Mouse (Mus musculus) heart, postnatal 25 days (tissue): Measurements from ENCODE around the gene Mtcl1. TPM values are rescaled to one million over a fixed set of nuclear protein-coding genes. Genes with fewer than 3 reads are reported as not detected.

ENCODE experiments used
- DNase-seq: peaks from one replicate; pipeline ENCODE4 v3.0.0; 2022; ENCODE audit warnings: low spot score
- intact Hi-C: fragments of 180-260 bp; cut with DNase I; formaldehyde crosslinking; loops from one replicate; pipeline ENCODE4 v1.15.1; 2025
- total RNA-seq, 2 experiments: library from RNA; stranded (reverse); gene quantifications; 2 replicates each; pipeline ENCODE4 v1.2.3; 2021

The Mtcl1 gene
- total RNA-seq: 1 to 10 TPM; 4.2 to 6.0 TPM

GRCm38 (mm10) chr17:66449460-66450341 is at the start of gene Mtcl1:
Gene Mtcl1 (minus strand): TSS chr17:66449750.
- intact Hi-C loops: loop anchor here (2.0 to 5.0 kb wide), 2 partner anchors 41 to 97 kb away; no protein-coding TSS in a partner anchor
- DNase-seq: peak; percentile 59

GRCm38 (mm10) chr17:66498598-66498997 is 49.0 kb upstream of the Mtcl1 start:
- intact Hi-C loops: no loop called here
- no peak for DNase-seq

GRCm38 (mm10) chr17:66496589-66496988 is 47.0 kb upstream of the Mtcl1 start:
- DNase-seq: no peak
- intact Hi-C loops: no loop called here

DNA sequence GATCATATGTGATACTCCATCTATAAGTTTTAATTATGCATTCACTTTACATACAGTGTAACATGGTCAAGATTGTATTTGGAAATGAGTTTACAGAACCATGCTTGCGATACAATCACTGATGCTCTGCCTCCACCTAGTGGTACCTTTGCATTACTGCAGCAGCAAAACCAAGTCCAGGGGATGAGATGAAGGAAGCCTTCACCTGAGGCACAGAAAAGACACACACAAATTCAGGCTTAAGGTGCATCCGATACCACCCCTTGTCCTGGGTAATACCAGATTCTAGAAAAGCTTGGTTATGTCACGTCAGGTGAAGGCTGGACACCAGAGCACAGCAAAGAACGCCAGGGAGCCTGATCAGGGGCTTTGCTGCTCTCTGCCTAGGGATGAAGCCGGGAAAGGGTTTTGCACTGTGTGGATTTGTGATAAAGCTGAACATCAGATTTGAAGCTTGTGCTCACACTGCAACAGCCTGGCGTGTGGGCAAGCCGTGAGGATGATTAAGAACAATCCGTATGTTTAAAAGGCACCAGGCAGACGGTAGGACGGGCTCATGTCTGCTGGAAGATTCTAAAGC is 40.6 kb upstream of the Mtcl1 start:
- no peak for DNase-seq
- intact Hi-C loops: loop anchor here (1.0 to 2.0 kb wide), 2 partner anchors 39 to 255 kb away; no protein-coding TSS in a partner anchor

DNA sequence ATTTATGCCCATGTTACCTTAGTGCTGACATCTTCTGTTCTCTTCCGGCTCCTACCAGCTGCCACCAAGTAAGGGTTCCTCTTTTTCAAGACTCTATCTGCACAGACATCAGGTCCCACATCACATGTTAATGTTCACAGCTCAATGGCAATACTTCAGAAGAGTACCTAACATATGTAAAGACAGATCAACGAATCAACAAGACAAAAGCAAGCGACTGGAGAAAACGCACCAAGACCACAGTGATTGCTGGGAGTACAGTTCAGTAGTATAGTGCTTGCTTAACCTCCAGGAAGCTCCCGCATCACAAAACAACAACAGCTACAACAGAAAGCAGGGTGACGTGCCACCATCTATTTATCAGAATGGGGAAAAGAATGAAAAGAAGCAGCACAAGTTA is 37.0 kb upstream of the Mtcl1 start:
- intact Hi-C loops: loop anchor here (5.0 kb wide), 1 partner anchor 334 kb away; no protein-coding TSS in a partner anchor
- DNase-seq: no peak

GRCm38 (mm10) chr17:66485742-66486141 is 36.2 kb upstream of the Mtcl1 start:
- DNase-seq: no peak
- intact Hi-C loops: loop anchor here (1.0 to 5.0 kb wide), 2 partner anchors 250 to 333 kb away; no protein-coding TSS in a partner anchor

DNA sequence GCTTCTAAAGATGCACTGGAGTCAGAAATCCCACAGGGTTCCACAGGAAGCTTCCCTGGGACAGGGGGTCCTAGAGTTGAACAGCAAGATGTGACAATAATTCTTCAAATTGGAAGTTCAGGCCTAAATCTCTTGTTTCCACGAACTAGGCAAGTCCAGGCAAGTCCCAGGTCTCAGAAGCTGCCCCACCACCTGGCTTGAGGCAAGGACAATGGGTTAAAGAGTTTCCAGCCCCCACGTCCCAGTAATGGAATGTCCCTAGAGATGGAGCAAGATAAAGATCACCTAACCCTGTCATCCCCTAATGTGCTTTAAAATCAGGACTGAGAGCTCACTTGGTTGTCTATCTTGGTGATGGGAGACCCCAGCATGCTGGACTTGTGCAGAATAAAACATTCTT is 35.4 kb upstream of the Mtcl1 start:
- intact Hi-C loops: loop anchor here (1.0 to 5.0 kb wide), 2 partner anchors 250 to 333 kb away; no protein-coding TSS in a partner anchor
- no peak for DNase-seq

- no peak for DNase-seq
- intact Hi-C loops: no loop called here
These were observed 34.3 kb upstream of the Mtcl1 start for GRCm38 (mm10) chr17:66483651-66484454.

DNA sequence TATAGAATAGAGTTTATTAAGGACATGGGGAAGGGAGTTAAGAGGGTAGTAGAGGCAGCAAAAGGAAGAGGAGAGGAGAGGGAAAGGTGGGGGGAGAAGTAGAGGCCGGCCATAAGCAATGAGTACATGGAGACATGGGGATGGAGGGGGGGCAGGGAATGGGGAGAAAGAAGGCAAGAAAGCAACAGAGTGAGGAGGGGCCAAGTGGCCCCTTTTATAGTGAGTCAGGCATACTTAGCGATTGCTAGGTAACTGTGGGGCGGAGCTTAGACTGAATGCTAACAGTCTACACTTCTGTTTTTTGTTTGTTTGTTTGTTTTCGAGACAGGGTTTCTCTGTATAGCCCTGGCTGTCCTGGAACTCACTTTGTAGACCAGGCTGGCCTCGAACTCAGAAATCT is 31.7 kb upstream of the Mtcl1 start:
- no peak for DNase-seq
- intact Hi-C loops: no loop called here

- DNase-seq: no peak
- intact Hi-C loops: no loop called here
These were observed 31.1 kb upstream of the Mtcl1 start for GRCm38 (mm10) chr17:66480491-66481278.

- intact Hi-C loops: no loop called here
These were observed 30.4 kb upstream of the Mtcl1 start for GRCm38 (mm10) chr17:66479813-66480490.

GRCm38 (mm10) chr17:66479311-66479710 is 29.8 kb upstream of the Mtcl1 start:
- intact Hi-C loops: no loop called here
- no peak for DNase-seq

More at GRCm38 (mm10) chr17:66479813-66480490, 30.4 kb upstream of the Mtcl1 start:
- no peak for DNase-seq

GRCm38 (mm10) chr17:66473205-66473604 is 23.7 kb upstream of the Mtcl1 start:
- intact Hi-C loops: no loop called here
- no peak for DNase-seq

DNA sequence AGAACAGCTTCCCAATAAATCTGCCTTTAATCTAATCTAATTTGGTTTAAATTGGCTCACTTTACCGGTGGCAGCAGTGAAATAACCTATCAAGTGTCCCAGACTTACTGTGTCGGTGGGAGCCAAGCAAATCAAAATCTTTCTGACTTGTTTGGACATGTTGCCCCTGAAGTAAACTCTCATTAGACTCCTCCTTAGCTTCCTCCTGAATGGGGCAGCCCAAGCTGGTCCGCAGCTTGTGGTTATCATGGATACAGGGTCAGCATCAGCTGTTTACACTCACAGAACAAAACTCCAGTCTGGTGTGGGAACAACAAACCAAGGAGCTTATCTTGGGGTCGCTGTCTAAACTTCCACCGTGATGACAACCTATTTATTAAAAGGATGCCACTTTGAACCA is 22.2 kb upstream of the Mtcl1 start:
- no peak for DNase-seq
- intact Hi-C loops: no loop called here

GRCm38 (mm10) chr17:66471252-66471651 is 21.7 kb upstream of the Mtcl1 start:
- intact Hi-C loops: no loop called here
- DNase-seq: no peak

DNA sequence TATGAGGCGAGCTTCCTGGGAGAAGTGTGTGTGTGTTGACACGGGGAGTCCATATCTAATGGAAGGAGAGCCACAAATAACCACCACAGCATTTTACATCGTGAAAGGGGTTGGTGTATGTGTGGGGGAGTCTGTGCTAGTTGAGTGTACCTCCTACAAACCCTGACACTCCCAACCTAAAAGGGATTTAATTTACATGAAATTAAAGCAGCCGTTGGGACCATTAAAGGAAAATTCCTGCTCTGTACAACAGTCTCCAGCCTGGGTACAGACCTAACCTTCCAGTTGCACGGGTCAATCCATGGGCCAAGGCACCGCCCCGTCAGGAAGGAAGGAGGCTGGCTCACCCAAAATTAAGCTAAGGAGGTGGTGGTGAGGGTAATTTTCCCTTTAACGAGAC is 20.5 kb upstream of the Mtcl1 start:
- no peak for DNase-seq
- intact Hi-C loops: no loop called here

DNA sequence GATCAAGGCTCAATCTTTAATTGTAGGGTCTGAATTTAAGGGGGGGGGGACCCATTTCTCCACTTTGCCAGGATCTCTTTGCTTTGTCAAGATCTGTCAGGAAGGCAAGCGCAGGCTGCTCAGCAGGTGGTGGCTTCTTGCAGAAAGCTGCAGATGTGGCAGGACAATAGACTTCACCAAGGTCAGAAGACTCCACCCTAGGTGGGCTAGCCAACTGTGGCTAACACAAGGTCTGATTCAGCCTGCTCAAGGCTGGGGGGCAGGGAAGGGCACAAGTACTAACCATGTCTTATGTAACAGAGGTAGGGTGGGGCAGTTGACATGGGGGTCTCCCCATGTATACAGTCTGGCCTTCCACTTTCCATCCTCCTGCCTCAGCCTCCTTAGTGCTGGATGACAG is 7.7 kb upstream of the Mtcl1 start:
- no peak for DNase-seq
- intact Hi-C loops: no loop called here

DNA sequence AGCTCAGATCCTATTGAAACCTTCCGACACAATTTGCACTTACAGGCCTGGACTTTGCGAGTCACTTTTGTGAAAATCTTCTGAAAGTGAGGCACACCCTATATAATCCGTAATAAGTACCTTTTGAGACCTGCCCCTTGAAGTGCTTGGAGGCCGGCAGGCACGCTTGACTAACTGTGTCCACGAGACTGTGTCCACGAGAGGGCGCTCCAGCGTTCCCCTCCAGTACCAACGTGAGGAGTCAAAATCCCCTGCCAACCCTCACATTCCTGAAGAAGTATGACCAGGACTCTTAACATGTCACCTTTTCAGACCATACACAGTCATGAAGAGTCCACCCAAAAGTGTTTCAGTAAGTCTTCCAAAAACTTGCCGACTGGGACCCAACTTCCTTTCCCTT is 1.6 kb upstream of the Mtcl1 start:
- intact Hi-C loops: loop anchor here (2.0 kb wide), 1 partner anchor 40 kb away; no protein-coding TSS in a partner anchor
- DNase-seq: peak; percentile 31
